Mouse (Mus musculus) embryonic facial prominence, embryonic 12.5 days (tissue): ENCODE results near the gene Ssc4d. TPM values are rescaled to one million over a fixed set of nuclear protein-coding genes. Genes with fewer than 3 reads are reported as not detected.

Source experiments
- ATAC-seq: fragments of 200-750 bp; cut with Nextera tagmentation; 2 replicates; pipeline ENCODE4 v1.8.0; 2017; ENCODE audit not compliant: insufficient number of reproducible peaks, insufficient read depth, low FRiP score, low TSS enrichment
- H3K27ac ChIP-seq: fragments of 300-500 bp; sonication (generic); 2 replicates; pipeline ENCODE4 v1.5.1; 2016; ENCODE audit warnings: mild to moderate bottlenecking
- H3K27me3 ChIP-seq: fragments of 300-500 bp; sonication (generic); 2 replicates; pipeline ENCODE4 v1.6.1; 2016; ENCODE audit warnings: mild to moderate bottlenecking, moderate library complexity
- H3K36me3 ChIP-seq: fragments of 300-500 bp; sonication (generic); 2 replicates; pipeline ENCODE4 v1.6.1; 2016; ENCODE audit warnings: mild to moderate bottlenecking
- H3K4me1 ChIP-seq: fragments of 300-500 bp; sonication (generic); 2 replicates; pipeline ENCODE4 v1.6.1; 2016
- H3K4me2 ChIP-seq: fragments of 300-500 bp; sonication (generic); replicated peaks from 2 replicates; pipeline ENCODE4 v1.6.1; 2016; ENCODE audit warnings: mild to moderate bottlenecking, moderate library complexity
- H3K4me3 ChIP-seq: fragments of 300-500 bp; sonication (generic); 2 replicates; pipeline ENCODE4 v1.5.1; 2016; ENCODE audit warnings: mild to moderate bottlenecking
- H3K9ac ChIP-seq: fragments of 300-500 bp; sonication (generic); 2 replicates; pipeline ENCODE4 v1.6.1; 2016; ENCODE audit warnings: mild to moderate bottlenecking, moderate library complexity
- H3K9me3 ChIP-seq: fragments of 300-500 bp; sonication (generic); 2 replicates; pipeline ENCODE4 v1.6.1; 2016; ENCODE audit warnings: mild to moderate bottlenecking, moderate library complexity
- WGBS: fragments of 180-500 bp; shearing (Covaris S2); methylation state at CpG from one replicate; pipeline ENCODE4 v1.1.7; 2016; 5-methylcytosine and 5-hydroxymethylcytosine counted together
- polyA plus RNA-seq: library from polyadenylated mRNA; unstranded; fragments of >200 nt; fragmentation: Nextera tagmentation; extraction: Ambion mirVana; gene quantifications from 2 replicates; pipeline ENCODE4 v1.2.1, GENCODE M21; 2016

The Ssc4d gene
- polyA plus RNA-seq, 1 experiment from 2014 or later, result 4.7 TPM

DNA sequence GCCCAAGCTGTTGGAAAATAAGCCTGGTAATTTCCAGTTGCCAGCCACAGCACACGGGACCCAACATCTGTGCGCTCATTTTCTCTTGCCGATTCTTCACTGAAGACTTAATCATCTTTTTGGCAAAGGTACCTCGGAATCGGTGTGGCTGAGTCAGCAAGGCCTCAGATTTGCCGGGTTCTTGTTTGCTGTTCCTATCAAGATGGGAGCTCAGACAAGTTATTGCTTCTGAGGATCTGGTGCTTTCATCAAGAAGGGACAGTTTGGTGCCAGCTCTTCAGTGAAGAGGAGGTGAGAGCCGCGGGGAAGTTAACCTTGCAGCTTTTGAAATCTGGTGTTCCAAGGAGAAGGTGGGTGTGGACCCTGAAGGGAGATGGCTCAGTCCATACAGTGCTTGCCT lies 21.8 kb upstream of the Ssc4d start:
- no peak for ATAC-seq
- Histone ChIP-seq H3K9ac (no peak overlapping the region), H3K4me2 (no peak overlapping the region), H3K4me1 (peaks cover 9% of the 10 kb centered on the region), H3K36me3 (peaks cover 33% of the 10 kb centered on the region), H3K27ac (no peak overlapping the region), H3K27me3 (no peaks in the 10 kb centered on the region), H3K9me3 (no peaks in the 10 kb centered on the region), H3K4me3 (no peak overlapping the region)
- 96% methylated on average over 8 of the region's 8 CpGs for WGBS

- Histone ChIP-seq H3K4me3 (peak within 1 kb of the TSS; percentile 79), H3K9ac (peak within 1 kb of the TSS; percentile 83), H3K4me2 (peak within 1 kb of the TSS; percentile 80), H3K4me1 (peaks cover 9% of the 10 kb centered on the region), H3K9me3 (no peaks in the 10 kb centered on the region), H3K27me3 (no peaks in the 10 kb centered on the region), H3K36me3 (peaks cover 32% of the 10 kb centered on the region), H3K27ac (peak within 1 kb of the TSS; percentile 92)
- WGBS, result 2% methylated on average over 47 of the region's 47 CpGs
- ATAC-seq, result peak; percentile 87
Observed at GRCm38 (mm10) chr5:135994725-135995687, 20.7 kb upstream of the Ssc4d start, which contains the start of gene Dtx2. Gene Dtx2, plus strand, starts transcription at chr5:135994800.

DNA sequence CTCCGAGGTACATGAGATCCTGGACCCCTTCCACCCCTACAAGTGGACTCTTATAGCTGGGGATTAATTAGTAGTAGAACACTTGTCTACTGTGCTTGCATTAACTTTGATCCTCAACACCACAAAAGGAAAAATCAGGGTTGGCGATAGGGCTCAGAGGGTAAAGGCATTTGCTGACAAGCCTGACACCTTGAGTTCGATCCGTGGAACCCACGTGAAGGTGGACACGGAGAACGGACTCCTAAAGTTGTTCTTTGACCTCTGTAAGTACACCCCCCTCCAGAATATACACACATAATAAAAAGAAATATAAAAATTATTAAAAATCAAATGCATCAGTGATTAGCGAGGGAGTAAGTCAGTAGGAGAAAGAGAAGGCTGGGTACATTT lies 20.0 kb upstream of the Ssc4d start:
- no peak overlapping the region for H3K9ac ChIP-seq
- peak overlapping the region; percentile 79; the same call in 1 of the 2 replicates for H3K4me3 ChIP-seq
- no peak overlapping the region for H3K4me2 ChIP-seq
- no peaks in the 10 kb centered on the region for H3K27me3 ChIP-seq
- peaks cover 9% of the 10 kb centered on the region for H3K4me1 ChIP-seq
- H3K9me3 ChIP-seq, result no peaks in the 10 kb centered on the region
- no peak overlapping the region for H3K27ac ChIP-seq
- ATAC-seq, result 0 out of 2 replicates have a peak, but pooled peaks have one; percentile 16
- WGBS, result 66% methylated on average over 8 of the region's 8 CpGs
- H3K36me3 ChIP-seq, result peaks cover 27% of the 10 kb centered on the region

DNA sequence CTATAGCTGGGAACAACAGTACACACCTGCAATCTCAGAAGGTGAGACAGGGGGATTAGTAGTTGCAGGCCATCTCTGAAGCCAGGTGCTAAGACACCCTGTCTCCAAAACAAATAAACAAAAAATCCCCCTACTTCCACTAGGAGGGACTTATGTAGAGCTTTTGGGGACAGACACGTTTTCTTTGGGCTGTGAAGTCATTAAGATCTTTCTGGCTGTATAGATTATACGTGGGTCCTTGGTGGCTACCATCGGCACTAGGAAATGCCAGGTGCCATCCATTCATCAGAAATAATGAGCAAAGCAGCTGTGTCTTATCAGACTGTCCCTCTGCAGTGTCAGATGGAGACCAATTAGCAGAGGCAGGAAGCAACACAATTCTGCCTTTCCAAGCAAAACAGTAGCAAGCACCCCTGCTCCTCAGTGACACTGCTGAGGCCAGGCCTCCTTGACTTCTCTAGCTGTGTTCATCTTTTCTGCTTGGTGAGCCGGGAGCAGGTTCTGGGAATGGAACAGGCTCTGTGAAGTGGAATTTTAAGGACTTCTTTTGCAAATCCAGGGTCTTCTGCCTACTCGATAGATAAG lies 19.1 kb upstream of the Ssc4d start:
- Histone ChIP-seq H3K36me3 (peaks cover 19% of the 10 kb centered on the region), H3K27ac (no peak overlapping the region), H3K4me3 (no peak overlapping the region), H3K9ac (no peak overlapping the region), H3K27me3 (no peaks in the 10 kb centered on the region), H3K4me2 (no peak overlapping the region), H3K4me1 (peaks cover 9% of the 10 kb centered on the region), H3K9me3 (no peaks in the 10 kb centered on the region)
- ATAC-seq, result no peak
- 60% methylated on average over 5 of the region's 5 CpGs for WGBS

DNA sequence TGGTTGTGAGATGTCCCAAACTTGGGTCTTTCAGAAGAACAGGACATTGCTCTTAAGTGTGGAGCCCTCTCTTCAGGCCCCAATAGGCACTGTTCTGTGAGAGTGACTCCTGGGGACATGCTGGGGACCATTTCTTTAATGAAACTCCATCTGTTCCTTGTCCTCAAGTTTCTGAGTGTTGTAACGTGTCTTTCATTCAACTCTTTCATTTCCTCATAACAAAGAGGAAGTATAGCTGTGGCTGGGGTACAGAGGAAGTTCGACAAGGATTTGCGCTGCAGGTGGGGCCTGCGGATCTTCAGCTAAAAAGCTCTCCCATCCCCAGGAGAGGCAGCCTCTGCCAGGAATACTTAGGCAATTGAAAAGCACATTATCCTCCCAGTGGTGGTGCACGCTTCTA lies 16.3 kb upstream of the Ssc4d start:
- H3K27me3 ChIP-seq, result no peaks in the 10 kb centered on the region
- H3K9ac ChIP-seq, result no peak overlapping the region
- no peaks in the 10 kb centered on the region for H3K9me3 ChIP-seq
- H3K36me3 ChIP-seq, result no peaks in the 10 kb centered on the region
- no peak overlapping the region for H3K4me2 ChIP-seq
- H3K4me3 ChIP-seq, result no peak overlapping the region
- H3K4me1 ChIP-seq, result peaks cover 5% of the 10 kb centered on the region
- no peak overlapping the region for H3K27ac ChIP-seq
- WGBS, result 65% methylated on average over 5 of the region's 5 CpGs
- ATAC-seq, result no peak

GRCm38 (mm10) chr5:135987248-135987647 lies 12.9 kb upstream of the Ssc4d start:
- H3K9ac ChIP-seq, result no peak overlapping the region
- H3K4me1 ChIP-seq, result no peaks in the 10 kb centered on the region
- H3K9me3 ChIP-seq, result no peaks in the 10 kb centered on the region
- H3K4me2 ChIP-seq, result no peak overlapping the region
- WGBS, result 59% methylated on average over 11 of the region's 11 CpGs
- no peak for ATAC-seq
- no peak overlapping the region for H3K4me3 ChIP-seq
- H3K36me3 ChIP-seq, result no peaks in the 10 kb centered on the region
- no peak overlapping the region for H3K27ac ChIP-seq
- H3K27me3 ChIP-seq, result no peaks in the 10 kb centered on the region

GRCm38 (mm10) chr5:135984546-135985044 lies 10.3 kb upstream of the Ssc4d start:
- no peak overlapping the region for H3K27ac ChIP-seq
- H3K4me1 ChIP-seq, result no peaks in the 10 kb centered on the region
- H3K9ac ChIP-seq, result no peak overlapping the region
- H3K36me3 ChIP-seq, result no peaks in the 10 kb centered on the region
- 64% methylated on average over 6 of the region's 6 CpGs for WGBS
- no peaks in the 10 kb centered on the region for H3K27me3 ChIP-seq
- no peak overlapping the region for H3K4me3 ChIP-seq
- no peak overlapping the region for H3K4me2 ChIP-seq
- H3K9me3 ChIP-seq, result no peaks in the 10 kb centered on the region
- ATAC-seq, result no peak

DNA sequence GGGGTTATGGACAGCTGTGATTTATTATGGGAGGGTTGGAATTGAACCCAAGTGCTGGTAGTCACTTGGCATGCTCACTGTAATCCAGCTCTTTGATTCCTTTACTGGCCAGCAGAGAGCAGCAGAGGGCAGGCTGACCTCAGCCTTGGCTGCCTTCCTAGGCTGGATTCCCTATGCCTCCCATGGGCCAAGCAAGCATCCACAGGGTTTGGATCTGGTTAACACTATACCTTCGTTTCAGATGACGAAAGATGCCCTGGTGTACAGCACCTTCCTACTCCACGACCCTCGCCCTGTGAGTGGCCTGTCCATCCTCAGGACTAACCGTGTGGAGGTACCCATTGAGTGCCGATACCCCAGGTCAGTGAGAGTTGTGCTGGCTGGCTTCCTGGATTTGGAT lies 8.1 kb upstream of the Ssc4d start:
- no peak overlapping the region for H3K27ac ChIP-seq
- no peak for ATAC-seq
- no peak overlapping the region for H3K9ac ChIP-seq
- H3K4me1 ChIP-seq, result no peaks in the 10 kb centered on the region
- no peak overlapping the region for H3K4me2 ChIP-seq
- 34% methylated on average over 6 of the region's 6 CpGs for WGBS
- no peaks in the 10 kb centered on the region for H3K27me3 ChIP-seq
- H3K4me3 ChIP-seq, result no peak overlapping the region
- H3K9me3 ChIP-seq, result no peaks in the 10 kb centered on the region
- H3K36me3 ChIP-seq, result no peaks in the 10 kb centered on the region

DNA sequence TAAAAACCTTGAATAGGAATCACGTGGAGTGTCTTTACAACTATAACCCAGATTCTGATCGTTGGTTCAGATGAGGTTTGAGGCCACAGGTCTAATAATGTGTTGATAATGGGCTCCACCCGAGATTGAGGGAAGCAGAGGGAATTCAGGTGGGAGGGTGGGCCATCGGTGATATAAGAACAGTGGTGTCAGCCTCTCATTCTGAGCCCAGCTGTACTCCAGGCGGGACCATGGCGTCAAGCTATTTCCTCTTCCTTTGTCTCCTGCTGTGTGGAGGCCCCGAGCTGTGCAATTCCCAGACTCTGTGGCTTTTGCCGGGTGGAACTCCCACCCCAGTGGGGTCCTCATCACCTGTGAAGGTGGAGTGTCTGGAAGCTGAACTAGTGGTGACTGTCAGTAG lies 5.6 kb upstream of the Ssc4d start, which contains the start of gene Zp3:
TSS of gene Zp3 (plus strand) at position 196 of the 400 bp plus-strand sequence.
- ATAC-seq, result no peak
- 75% methylated on average over 8 of the region's 8 CpGs for WGBS
- no peaks in the 10 kb centered on the region for H3K4me1 ChIP-seq
- no peak within 1 kb of the TSS for H3K9ac ChIP-seq
- H3K27ac ChIP-seq, result no peak within 1 kb of the TSS
- no peaks in the 10 kb centered on the region for H3K36me3 ChIP-seq
- H3K9me3 ChIP-seq, result no peaks in the 10 kb centered on the region
- H3K27me3 ChIP-seq, result no peaks in the 10 kb centered on the region
- H3K4me2 ChIP-seq, result no peak within 1 kb of the TSS
- H3K4me3 ChIP-seq, result no peak within 1 kb of the TSS

DNA sequence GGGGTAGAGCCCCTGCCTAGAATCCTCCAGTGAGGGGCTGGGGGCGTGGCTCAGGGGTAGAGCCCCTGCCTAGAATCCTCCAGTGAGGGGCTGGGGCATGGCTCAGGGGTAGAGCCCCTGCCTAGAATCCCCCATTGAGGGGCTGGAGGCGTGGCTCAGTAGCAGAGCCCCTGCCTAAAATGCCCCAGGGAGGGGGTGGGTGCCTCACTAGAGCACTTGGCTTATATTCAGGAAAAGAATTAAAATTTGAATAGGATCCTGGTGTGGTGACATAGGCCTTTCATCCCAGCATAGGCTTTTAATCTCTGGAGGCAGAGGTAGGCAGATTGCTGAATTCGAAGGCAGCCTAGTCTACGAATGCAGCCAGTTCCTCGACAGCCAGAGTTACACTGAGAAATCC lies 5.0 kb upstream of the Ssc4d start:
- no peaks in the 10 kb centered on the region for H3K9me3 ChIP-seq
- no peaks in the 10 kb centered on the region for H3K27me3 ChIP-seq
- no peak overlapping the region for H3K27ac ChIP-seq
- H3K9ac ChIP-seq, result no peak overlapping the region
- no peak for ATAC-seq
- no peak overlapping the region for H3K4me3 ChIP-seq
- 0 out of 2 replicates have a peak, but pooled peaks cover 1% of the 10 kb centered on the region for H3K4me1 ChIP-seq
- WGBS, result 81% methylated on average over 5 of the region's 5 CpGs
- no peak overlapping the region for H3K4me2 ChIP-seq
- no peaks in the 10 kb centered on the region for H3K36me3 ChIP-seq

- no peaks in the 10 kb centered on the region for H3K9me3 ChIP-seq
- WGBS, result 90% methylated on average over 8 of the region's 8 CpGs
- no peak for ATAC-seq
- no peak overlapping the region for H3K27ac ChIP-seq
- no peak overlapping the region for H3K9ac ChIP-seq
- no peaks in the 10 kb centered on the region for H3K36me3 ChIP-seq
- no peak overlapping the region for H3K4me2 ChIP-seq
- H3K4me1 ChIP-seq, result 0 out of 2 replicates have a peak, but pooled peaks cover 5% of the 10 kb centered on the region
- H3K27me3 ChIP-seq, result no peaks in the 10 kb centered on the region
- no peak overlapping the region for H3K4me3 ChIP-seq
Observed at GRCm38 (mm10) chr5:135975893-135976668, 1.8 kb upstream of the Ssc4d start.
